14 mouse cellular contexts compared by ENCODE assay signal in the genomic region with DNA sequence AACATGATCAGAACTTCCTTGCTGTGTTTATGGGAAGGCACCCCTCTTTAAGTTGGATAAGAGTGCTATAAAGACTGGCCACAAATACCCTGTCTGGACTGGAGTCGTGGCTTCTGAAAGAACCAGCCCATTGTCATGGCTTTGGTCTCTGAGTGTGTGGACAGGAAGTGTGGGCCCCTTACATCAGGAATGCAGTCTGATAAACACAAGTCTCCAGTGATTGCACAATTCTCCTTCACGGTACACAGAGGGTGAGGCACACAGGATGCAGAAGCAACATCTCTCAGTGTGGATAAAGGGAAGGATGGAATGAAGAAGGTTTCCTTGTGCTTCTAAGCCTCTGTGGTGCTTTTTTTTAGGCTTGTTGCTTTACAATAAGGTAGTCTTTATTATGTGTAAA. TPM values are rescaled to one million over a fixed set of nuclear protein-coding genes. Genes with fewer than 3 reads are reported as not detected.
A peak's percentile ranks its signal among the peaks of the same experiment; 100 is the strongest.
DNase-seq lines count a peak whose midpoint lies in the region; ATAC-seq lines count a peak whose summit lies in the region.
"Had no signal": no experiment of that assay in that cellular context is flagged by ENCODE, and none has a peak within 500 bp of the region (broad histone marks: within the 10 kb centered on the region; RNA-seq: fewer than 3 reads in every experiment).

No protein-coding gene starts in this region.

- H3K4me1 ChIP-seq in hindbrain, embryonic 10.5 days (replicated peaks), result peaks cover 48% of the 10 kb centered on the region
- 0 out of 2 replicates have a peak, but pooled peaks cover 5% of the 10 kb centered on the region for H3K4me1 ChIP-seq in hindbrain, embryonic 14.5 days (replicated peaks; ENCODE audit: control insufficient read depth, insufficient read depth, low read length)
- peaks cover 27% of the 10 kb centered on the region for H3K4me1 ChIP-seq in intestine, embryonic 16.5 days (ENCODE audit: control insufficient read depth, insufficient read depth, low read length)

- H3K27me3 ChIP-seq in hindbrain, embryonic 10.5 days (ENCODE audit: insufficient read depth, poor library complexity, severe bottlenecking), result no peaks in the 10 kb centered on the region
- no peaks in the 10 kb centered on the region for H3K27me3 ChIP-seq in hindbrain, embryonic 14.5 days (ENCODE audit: control insufficient read depth, insufficient read depth, low read length)
- no peaks in the 10 kb centered on the region for H3K27me3 ChIP-seq in intestine, embryonic 16.5 days (replicated peaks; ENCODE audit: control insufficient read depth, insufficient read depth, low read length)
- H3K27me3 ChIP-seq: hindbrain, embryonic 15.5 days had no signal

- 56% methylated on average over 2 of the region's 2 CpGs for WGBS in hindbrain, embryonic 10.5 days
- WGBS in hindbrain, embryonic 14.5 days, result 58% methylated on average over 2 of the region's 2 CpGs
- 9% methylated on average over 2 of the region's 2 CpGs for WGBS in intestine, embryonic 16.5 days

- no peaks in the 10 kb centered on the region for H3K9me3 ChIP-seq in hindbrain, embryonic 10.5 days
- H3K9me3 ChIP-seq in hindbrain, embryonic 14.5 days (ENCODE audit: control insufficient read depth, low read length), result no peaks in the 10 kb centered on the region
- no peaks in the 10 kb centered on the region for H3K9me3 ChIP-seq in intestine, embryonic 16.5 days (ENCODE audit: control insufficient read depth, low read length)
- H3K9me3 ChIP-seq: G1E; hindbrain, embryonic 15.5 days had no signal

- no peak overlapping the region for H3K4me2 ChIP-seq in hindbrain, embryonic 14.5 days (replicated peaks)
- H3K4me2 ChIP-seq in intestine, embryonic 16.5 days (ENCODE audit: low read depth, low read length), result no peak overlapping the region
- H3K4me2 ChIP-seq: hindbrain, embryonic 15.5 days had no signal

- H3K4me3 ChIP-seq in hindbrain, embryonic 10.5 days, result no peak overlapping the region
- H3K4me3 ChIP-seq in hindbrain, embryonic 14.5 days (replicated peaks; ENCODE audit: low read length), result no peak overlapping the region
- no peak overlapping the region for H3K4me3 ChIP-seq in intestine, embryonic 16.5 days (ENCODE audit: low read length)
- H3K4me3 ChIP-seq: hindbrain, embryonic 15.5 days had no signal

- DNase-seq in hindbrain, embryonic 10.5 days (ENCODE audit: low spot score), result no peak
- DNase-seq in hindbrain, embryonic 14.5 days (ENCODE audit: low spot score), result no peak
- peak; percentile 10 for DNase-seq in brain, adult 2 months (ENCODE audit: low read depth, low spot score)
- DNase-seq in cerebellum, postnatal 10 days, result no peak
- DNase-seq in frontal cortex, adult 2 months (ENCODE audit: extremely low spot score in 1 of 2, low spot score in 1 of 2), result no peak
- no peak for DNase-seq in thymus, adult 18-20 months
- DNase-seq: adrenal gland, postnatal 14 days; cerebellum, adult 9-10 months; spleen, adult 18-20 months had no signal

- no peak overlapping the region for H3K9ac ChIP-seq in hindbrain, embryonic 14.5 days
- no peak overlapping the region for H3K9ac ChIP-seq in intestine, embryonic 16.5 days (ENCODE audit: low read depth, low read length)
- H3K9ac ChIP-seq: hindbrain, embryonic 15.5 days had no signal

- ATAC-seq in hindbrain, embryonic 14.5 days (ENCODE audit: low FRiP score), result no peak
- ATAC-seq in intestine, embryonic 16.5 days, result peak; percentile 80
- 0 out of 2 replicates have a peak, but pooled peaks have one; percentile 40 for ATAC-seq in megakaryocyte, adult 5-6 weeks (ENCODE audit: poor library complexity, severe bottlenecking)
- ATAC-seq: forebrain, embryonic 14.5 days had no signal

- no peaks in the 10 kb centered on the region for H3K36me3 ChIP-seq in hindbrain, embryonic 10.5 days
- H3K36me3 ChIP-seq in hindbrain, embryonic 14.5 days (replicated peaks; ENCODE audit: control insufficient read depth, insufficient read depth), result no peaks in the 10 kb centered on the region
- H3K36me3 ChIP-seq in intestine, embryonic 16.5 days (ENCODE audit: control insufficient read depth, insufficient read depth, low read length), result no peaks in the 10 kb centered on the region
- H3K36me3 ChIP-seq: G1E; hindbrain, embryonic 15.5 days had no signal

- H3K27ac ChIP-seq in hindbrain, embryonic 10.5 days, result peak overlapping the region; percentile 89; the same call in 1 of the 2 replicates
- H3K27ac ChIP-seq in hindbrain, embryonic 14.5 days, result no peak overlapping the region
- peak overlapping the region; percentile 49 for H3K27ac ChIP-seq in intestine, embryonic 16.5 days (ENCODE audit: low read length)
- H3K27ac ChIP-seq: hindbrain, embryonic 15.5 days had no signal

RNA-seq across cellular contexts. Expression of a gene that starts 27.2 kb away (rescaled TPM):
- polyA plus RNA-seq in hindbrain, embryonic 10.5 days (2016; fragmentation: Nextera tagmentation; extraction: Ambion mirVana), result 4.8 and 4.9 TPM in 2 replicates
- 3.3 and 3.8 TPM in 2 replicates for polyA plus RNA-seq in hindbrain, embryonic 14.5 days (2014; fragmentation: Nextera tagmentation; extraction: Ambion mirVana)
- 2.3 and 2.4 TPM in 2 replicates for polyA plus RNA-seq in intestine, embryonic 16.5 days (2015; fragmentation: Nextera tagmentation; extraction: Ambion mirVana)
- total RNA-seq in megakaryocyte, adult 5-6 weeks (2015), result 8.8 and 12.4 TPM in 2 replicates
- total RNA-seq in megakaryocyte, adult 5-6 weeks (2017), result 9.7 and 11.5 TPM in 2 replicates
- polyA plus RNA-seq in frontal cortex, adult 2 months (2012; rRNA removed), result 2.4 and 3.8 TPM in 2 replicates
- polyA plus RNA-seq: G1E had no signal

RNA-seq across cellular contexts. Expression of a gene that starts 42.8 kb away (rescaled TPM):
- polyA plus RNA-seq in hindbrain, embryonic 10.5 days (2016; fragmentation: Nextera tagmentation; extraction: Ambion mirVana), result 281 and 316 TPM in 2 replicates
- polyA plus RNA-seq in hindbrain, embryonic 14.5 days (2014; fragmentation: Nextera tagmentation; extraction: Ambion mirVana), result 298 and 339 TPM in 2 replicates
- 191 and 204 TPM in 2 replicates for polyA plus RNA-seq in intestine, embryonic 16.5 days (2015; fragmentation: Nextera tagmentation; extraction: Ambion mirVana)
- 160 and 173 TPM in 2 replicates for total RNA-seq in megakaryocyte, adult 5-6 weeks (2015)
- 181 and 193 TPM in 2 replicates for total RNA-seq in megakaryocyte, adult 5-6 weeks (2017)
- polyA plus RNA-seq in frontal cortex, adult 2 months (2012; rRNA removed), result 232 and 234 TPM in 2 replicates
